Mouse (Mus musculus): ENCODE measurements around the gene Vax2.
A peak's percentile ranks its signal among the peaks of the same experiment; 100 is the strongest.

Vax2 gene

GRCm38 (mm10) chr6:83711725-83712475, 836 bp downstream of the Vax2 start:
- DNase-seq (ENCODE audit: low spot score): no peak

GRCm38 (mm10) chr6:83713271-83714136, 2.4 kb downstream of the Vax2 start:
- DNase-seq (ENCODE audit: low spot score): no peak

GRCm38 (mm10) chr6:83714221-83715123, 3.4 kb downstream of the Vax2 start:
- no peak for DNase-seq (ENCODE audit: low spot score)

GRCm38 (mm10) chr6:83715461-83716196, 4.6 kb downstream of the Vax2 start:
- DNase-seq (ENCODE audit: low spot score): no peak

GRCm38 (mm10) chr6:83717026-83717425, 6.0 kb downstream of the Vax2 start:
- DNase-seq (ENCODE audit: low spot score): no peak

- DNase-seq (ENCODE audit: low spot score): no peak
Observed at GRCm38 (mm10) chr6:83722526-83722925, 11.5 kb downstream of the Vax2 start.

- no peak for DNase-seq (ENCODE audit: low spot score)
Observed at GRCm38 (mm10) chr6:83727178-83727577, 16.1 kb downstream of the Vax2 start.

GRCm38 (mm10) chr6:83728488-83728887, 17.4 kb downstream of the Vax2 start:
- no peak for DNase-seq (ENCODE audit: low spot score)

GRCm38 (mm10) chr6:83729350-83729970, 18.4 kb downstream of the Vax2 start:
- no peak for DNase-seq (ENCODE audit: low spot score)

GRCm38 (mm10) chr6:83731128-83731527, 20.1 kb downstream of the Vax2 start:
- peak; percentile 67 for DNase-seq (ENCODE audit: low spot score)

- no peak for DNase-seq (ENCODE audit: low spot score)
Observed at GRCm38 (mm10) chr6:83737311-83737710, 26.2 kb downstream of the Vax2 start.

- no peak for DNase-seq (ENCODE audit: low spot score)
Observed at GRCm38 (mm10) chr6:83738596-83738995, 27.5 kb downstream of the Vax2 start.

- no peak for DNase-seq (ENCODE audit: low spot score)
Observed at GRCm38 (mm10) chr6:83742761-83743160, 31.7 kb downstream of the Vax2 start, which contains the start of gene Atp6v1b1. Gene Atp6v1b1 (plus strand): TSS chr6:83742990.

- DNase-seq (ENCODE audit: low spot score): no peak
Observed at GRCm38 (mm10) chr6:83743212-83743611, 32.1 kb downstream of the Vax2 start.

- no peak for DNase-seq (ENCODE audit: low spot score)
Observed at GRCm38 (mm10) chr6:83744126-83744525, 33.1 kb downstream of the Vax2 start.

- no peak for DNase-seq (ENCODE audit: low spot score)
Observed at GRCm38 (mm10) chr6:83744557-83744956, 33.5 kb downstream of the Vax2 start.

GRCm38 (mm10) chr6:83745466-83745865, 34.4 kb downstream of the Vax2 start:
- DNase-seq (ENCODE audit: low spot score): no peak

- DNase-seq (ENCODE audit: low spot score): no peak
Observed at GRCm38 (mm10) chr6:83749286-83749685, 38.2 kb downstream of the Vax2 start.

GRCm38 (mm10) chr6:83750171-83750684, 39.2 kb downstream of the Vax2 start:
- no peak for DNase-seq (ENCODE audit: low spot score)

- no peak for DNase-seq (ENCODE audit: low spot score)
Observed at GRCm38 (mm10) chr6:83756051-83756450, 45.0 kb downstream of the Vax2 start.

- DNase-seq (ENCODE audit: low spot score): no peak
Observed at GRCm38 (mm10) chr6:83762344-83762743, 51.3 kb downstream of the Vax2 start, which contains the start of gene Ankrd53. Gene Ankrd53 (plus strand): TSS chr6:83762644.
